Mouse (Mus musculus): ENCODE measurements at regions not wholly inside any gene's neighbourhood (a gene's known extent, or its start where the extent isn't known, plus 50 kb on each side); places are given as distances from the start of the nearest gene placed in this dataset.

- ATAC-seq (ENCODE audit: low FRiP score) (no peak), DNase-seq (ENCODE audit: low spot score) (no peak)
- H3K4me2 ChIP-seq (replicated peaks; ENCODE audit: low read depth, low read length), result no peak overlapping the region
- 74% methylated on average over 2 of the region's 2 CpGs for WGBS
- no peaks in the 10 kb centered on the region for H3K27me3 ChIP-seq (ENCODE audit: control insufficient read depth, insufficient read depth, low read length)
- H3K9ac ChIP-seq (ENCODE audit: low read depth, low read length), result no peak overlapping the region
- no peaks in the 10 kb centered on the region for H3K4me1 ChIP-seq (replicated peaks; ENCODE audit: control insufficient read depth, insufficient read depth, low read length)
- no peaks in the 10 kb centered on the region for H3K36me3 ChIP-seq (ENCODE audit: control insufficient read depth, insufficient read depth, low read length)
- H3K27ac ChIP-seq (ENCODE audit: low read depth, low read length), result no peak overlapping the region
- H3K9me3 ChIP-seq (ENCODE audit: control insufficient read depth, low read length), result no peaks in the 10 kb centered on the region
- no peak overlapping the region for H3K4me3 ChIP-seq (ENCODE audit: low read depth, low read length)
These were observed 421.8 kb downstream of the Fam84a start for GRCm38 (mm10) chr12:13729901-13730637.

GRCm38 (mm10) chr12:13728986-13729385 lies 422.9 kb downstream of the Fam84a start:
- no peak for ATAC-seq (ENCODE audit: low FRiP score)
- Histone ChIP-seq H3K9me3 (ENCODE audit: control insufficient read depth, low read length) (no peaks in the 10 kb centered on the region), H3K4me3 (ENCODE audit: low read depth, low read length) (no peak overlapping the region), H3K27ac (ENCODE audit: low read depth, low read length) (no peak overlapping the region), H3K27me3 (ENCODE audit: control insufficient read depth, insufficient read depth, low read length) (no peaks in the 10 kb centered on the region), H3K36me3 (ENCODE audit: control insufficient read depth, insufficient read depth, low read length) (no peaks in the 10 kb centered on the region), H3K9ac (ENCODE audit: low read depth, low read length) (no peak overlapping the region), H3K4me1 (replicated peaks; ENCODE audit: control insufficient read depth, insufficient read depth, low read length) (no peaks in the 10 kb centered on the region), H3K4me2 (replicated peaks; ENCODE audit: low read depth, low read length) (no peak overlapping the region)
- DNase-seq (ENCODE audit: low spot score), result no peak
- 86% methylated on average over 4 of the region's 4 CpGs for WGBS

GRCm38 (mm10) chr12:13724511-13724910 lies 427.3 kb downstream of the Fam84a start:
- H3K27ac ChIP-seq (ENCODE audit: low read depth, low read length), result no peak overlapping the region
- H3K9ac ChIP-seq (ENCODE audit: low read depth, low read length), result no peak overlapping the region
- no peaks in the 10 kb centered on the region for H3K4me1 ChIP-seq (replicated peaks; ENCODE audit: control insufficient read depth, insufficient read depth, low read length)
- H3K27me3 ChIP-seq (ENCODE audit: control insufficient read depth, insufficient read depth, low read length), result no peaks in the 10 kb centered on the region
- no peaks in the 10 kb centered on the region for H3K9me3 ChIP-seq (ENCODE audit: control insufficient read depth, low read length)
- ATAC-seq (ENCODE audit: low FRiP score) (no peak), DNase-seq (ENCODE audit: low spot score) (no peak)
- H3K4me2 ChIP-seq (replicated peaks; ENCODE audit: low read depth, low read length), result no peak overlapping the region
- no peak overlapping the region for H3K4me3 ChIP-seq (ENCODE audit: low read depth, low read length)
- no peaks in the 10 kb centered on the region for H3K36me3 ChIP-seq (ENCODE audit: control insufficient read depth, insufficient read depth, low read length)
- 75% methylated on average over 2 of the region's 2 CpGs for WGBS

GRCm38 (mm10) chr12:13709806-13710205 lies 440.9 kb downstream of the Nbas start:
- Histone ChIP-seq H3K27ac (ENCODE audit: low read depth, low read length) (no peak overlapping the region), H3K36me3 (ENCODE audit: control insufficient read depth, insufficient read depth, low read length) (no peaks in the 10 kb centered on the region), H3K4me1 (replicated peaks; ENCODE audit: control insufficient read depth, insufficient read depth, low read length) (no peaks in the 10 kb centered on the region), H3K4me2 (replicated peaks; ENCODE audit: low read depth, low read length) (no peak overlapping the region), H3K9me3 (ENCODE audit: control insufficient read depth, low read length) (no peaks in the 10 kb centered on the region), H3K4me3 (ENCODE audit: low read depth, low read length) (no peak overlapping the region), H3K9ac (ENCODE audit: low read depth, low read length) (no peak overlapping the region), H3K27me3 (ENCODE audit: control insufficient read depth, insufficient read depth, low read length) (no peaks in the 10 kb centered on the region)
- ATAC-seq (ENCODE audit: low FRiP score) (no peak), DNase-seq (ENCODE audit: low spot score) (no peak)
- WGBS, result 87% methylated on average over 3 of the region's 3 CpGs

GRCm38 (mm10) chr12:13707747-13708146 lies 438.8 kb downstream of the Nbas start:
- Histone ChIP-seq H3K27ac (ENCODE audit: low read depth, low read length) (no peak overlapping the region), H3K27me3 (ENCODE audit: control insufficient read depth, insufficient read depth, low read length) (no peaks in the 10 kb centered on the region), H3K9me3 (ENCODE audit: control insufficient read depth, low read length) (no peaks in the 10 kb centered on the region), H3K36me3 (ENCODE audit: control insufficient read depth, insufficient read depth, low read length) (no peaks in the 10 kb centered on the region), H3K4me2 (replicated peaks; ENCODE audit: low read depth, low read length) (no peak overlapping the region), H3K4me1 (replicated peaks; ENCODE audit: control insufficient read depth, insufficient read depth, low read length) (no peaks in the 10 kb centered on the region), H3K4me3 (ENCODE audit: low read depth, low read length) (no peak overlapping the region), H3K9ac (ENCODE audit: low read depth, low read length) (no peak overlapping the region)
- ATAC-seq (ENCODE audit: low FRiP score) (no peak), DNase-seq (ENCODE audit: low spot score) (no peak)
- WGBS, result 86% methylated on average over 5 of the region's 5 CpGs

- no peak for DNase-seq (ENCODE audit: low spot score)
- WGBS, result 47% methylated on average over 4 of the region's 4 CpGs
These were observed 437.6 kb downstream of the Nbas start for GRCm38 (mm10) chr12:13706510-13706909.

GRCm38 (mm10) chr12:13703604-13704003 lies 434.7 kb downstream of the Nbas start:
- Histone ChIP-seq H3K4me3 (ENCODE audit: low read depth, low read length) (no peak overlapping the region), H3K36me3 (ENCODE audit: control insufficient read depth, insufficient read depth, low read length) (no peaks in the 10 kb centered on the region), H3K9ac (ENCODE audit: low read depth, low read length) (no peak overlapping the region), H3K9me3 (ENCODE audit: control insufficient read depth, low read length) (no peaks in the 10 kb centered on the region), H3K27ac (ENCODE audit: low read depth, low read length) (no peak overlapping the region), H3K4me2 (replicated peaks; ENCODE audit: low read depth, low read length) (no peak overlapping the region), H3K27me3 (ENCODE audit: control insufficient read depth, insufficient read depth, low read length) (no peaks in the 10 kb centered on the region), H3K4me1 (replicated peaks; ENCODE audit: control insufficient read depth, insufficient read depth, low read length) (no peaks in the 10 kb centered on the region)
- no peak for DNase-seq (ENCODE audit: low spot score)
- no peak for ATAC-seq (ENCODE audit: low FRiP score)
- WGBS, result 93% methylated on average over 3 of the region's 3 CpGs

More at GRCm38 (mm10) chr12:13706510-13706909, 437.6 kb downstream of the Nbas start:
- Histone ChIP-seq H3K4me1 (replicated peaks; ENCODE audit: control insufficient read depth, insufficient read depth, low read length) (no peaks in the 10 kb centered on the region), H3K36me3 (ENCODE audit: control insufficient read depth, insufficient read depth, low read length) (no peaks in the 10 kb centered on the region), H3K9me3 (ENCODE audit: control insufficient read depth, low read length) (no peaks in the 10 kb centered on the region), H3K27me3 (ENCODE audit: control insufficient read depth, insufficient read depth, low read length) (no peaks in the 10 kb centered on the region), H3K4me3 (ENCODE audit: low read depth, low read length) (no peak overlapping the region), H3K9ac (ENCODE audit: low read depth, low read length) (no peak overlapping the region), H3K4me2 (replicated peaks; ENCODE audit: low read depth, low read length) (no peak overlapping the region), H3K27ac (ENCODE audit: low read depth, low read length) (no peak overlapping the region)
- ATAC-seq (ENCODE audit: low FRiP score), result peak; percentile 48

GRCm38 (mm10) chr12:13699858-13700257 lies 430.9 kb downstream of the Nbas start:
- H3K27me3 ChIP-seq (ENCODE audit: control insufficient read depth, insufficient read depth, low read length), result no peaks in the 10 kb centered on the region
- no peak overlapping the region for H3K27ac ChIP-seq (ENCODE audit: low read depth, low read length)
- DNase-seq (ENCODE audit: low spot score) (no peak), ATAC-seq (ENCODE audit: low FRiP score) (no peak)
- H3K4me3 ChIP-seq (ENCODE audit: low read depth, low read length), result no peak overlapping the region
- H3K4me1 ChIP-seq (replicated peaks; ENCODE audit: control insufficient read depth, insufficient read depth, low read length), result no peaks in the 10 kb centered on the region
- no peaks in the 10 kb centered on the region for H3K36me3 ChIP-seq (ENCODE audit: control insufficient read depth, insufficient read depth, low read length)
- no peaks in the 10 kb centered on the region for H3K9me3 ChIP-seq (ENCODE audit: control insufficient read depth, low read length)
- 92% methylated on average over 2 of the region's 2 CpGs for WGBS
- H3K4me2 ChIP-seq (replicated peaks; ENCODE audit: low read depth, low read length), result no peak overlapping the region
- no peak overlapping the region for H3K9ac ChIP-seq (ENCODE audit: low read depth, low read length)

- Histone ChIP-seq H3K4me3 (ENCODE audit: low read depth, low read length) (no peak overlapping the region), H3K27me3 (ENCODE audit: control insufficient read depth, insufficient read depth, low read length) (no peaks in the 10 kb centered on the region), H3K9me3 (ENCODE audit: control insufficient read depth, low read length) (no peaks in the 10 kb centered on the region), H3K4me2 (replicated peaks; ENCODE audit: low read depth, low read length) (no peak overlapping the region), H3K27ac (ENCODE audit: low read depth, low read length) (no peak overlapping the region), H3K9ac (ENCODE audit: low read depth, low read length) (no peak overlapping the region), H3K4me1 (replicated peaks; ENCODE audit: control insufficient read depth, insufficient read depth, low read length) (no peaks in the 10 kb centered on the region), H3K36me3 (ENCODE audit: control insufficient read depth, insufficient read depth, low read length) (no peaks in the 10 kb centered on the region)
- WGBS, result 77% methylated on average over 4 of the region's 4 CpGs
- ATAC-seq (ENCODE audit: low FRiP score) (no peak), DNase-seq (ENCODE audit: low spot score) (no peak)
These were observed 429.9 kb downstream of the Nbas start for GRCm38 (mm10) chr12:13698834-13699233.
